Mouse (Mus musculus): ENCODE results near the gene Cnnm2.

GRCm38 (mm10) chr19:46805933-46806688, 44.7 kb downstream of the Cnnm2 start:
- TF ChIP-seq CTCF (IDR thresholded peaks at IDR 0.05; ENCODE audit: extremely low read depth, insufficient read depth, insufficient read length, insufficient replicate concordance) (no peak), POLR2A (IDR thresholded peaks at IDR 0.05; ENCODE audit: low read depth, low read length) (no peak)

Data from spleen, adult 2 months (tissue).